In the genomic region with DNA sequence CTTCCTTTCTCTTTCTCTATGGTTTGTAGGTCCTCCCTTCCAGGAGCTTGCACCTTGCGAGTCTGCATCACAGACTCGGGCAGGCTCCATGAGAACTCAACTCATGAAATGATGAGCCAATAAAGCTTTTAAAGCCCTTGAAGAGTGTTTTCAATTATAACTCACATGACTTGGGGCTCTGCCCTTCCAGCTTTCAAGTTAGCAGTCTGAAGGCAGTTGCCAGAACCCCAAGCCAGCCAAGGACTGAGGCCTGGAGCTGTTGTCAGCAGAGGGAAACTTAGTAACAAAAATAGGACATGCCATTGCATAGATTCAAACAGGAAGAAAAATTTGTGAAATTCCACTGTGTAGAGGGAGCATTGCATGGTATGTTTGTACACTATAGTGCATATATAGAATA, we compare ENCODE assay signal across 12 mouse cellular contexts.
A peak's percentile ranks its signal among the peaks of the same experiment; 100 is the strongest.
DNase-seq lines count a peak whose midpoint lies in the region; ATAC-seq and TF ChIP-seq lines count a peak whose summit lies in the region.
"Had no signal": no experiment of that assay in that cellular context is flagged by ENCODE, and none has a peak within 500 bp of the region (broad histone marks: within the 10 kb centered on the region; RNA-seq: fewer than 3 reads in every experiment).

No protein-coding gene starts in this region.

- H3K27ac ChIP-seq in lung, postnatal 0 days (ENCODE audit: low read length): no peak overlapping the region
- no peak overlapping the region for H3K27ac ChIP-seq in embryonic facial prominence, embryonic 15.5 days (replicated peaks)
- H3K27ac ChIP-seq in kidney, embryonic 16.5 days (ENCODE audit: low read length): no peak overlapping the region
- H3K27ac ChIP-seq: liver, embryonic 15.5 days had no signal

- WGBS in lung, postnatal 0 days: 63% methylated on average over 2 of the region's 2 CpGs
- 29% methylated on average over 2 of the region's 2 CpGs for WGBS in embryonic facial prominence, embryonic 15.5 days
- 73% methylated on average over 2 of the region's 2 CpGs for WGBS in kidney, embryonic 16.5 days

- peak; percentile 66 for DNase-seq in lung, postnatal 10 days
- no peak for DNase-seq in lung, postnatal 0 days (ENCODE audit: low spot score)
- peak; percentile 45 to 80 for DNase-seq in gastrocnemius, postnatal 4 days (ENCODE audit: low spot score in 2 of 2)
- peak; percentile 15 for DNase-seq in ovary, postnatal 36 days (ENCODE audit: low spot score)
- DNase-seq in cerebellum, postnatal 36 days: no peak
- DNase-seq in right cerebral cortex, adult 18-20 months: no peak
- DNase-seq: right cerebral cortex, postnatal 14 days; thymus, postnatal 4 days had no signal

- no peaks in the 10 kb centered on the region for H3K27me3 ChIP-seq in lung, postnatal 0 days (replicated peaks; ENCODE audit: insufficient read depth, low read length)
- no peaks in the 10 kb centered on the region for H3K27me3 ChIP-seq in embryonic facial prominence, embryonic 15.5 days
- no peaks in the 10 kb centered on the region for H3K27me3 ChIP-seq in kidney, embryonic 16.5 days (ENCODE audit: insufficient read depth, low read length)
- H3K27me3 ChIP-seq: liver, embryonic 15.5 days had no signal

- no peak for TF ChIP-seq CTCF in lung, postnatal 0 days (IDR thresholded peaks at IDR 0.05)

- H3K9ac ChIP-seq in lung, postnatal 0 days (replicated peaks; ENCODE audit: low read depth): no peak overlapping the region
- no peak overlapping the region for H3K9ac ChIP-seq in embryonic facial prominence, embryonic 15.5 days
- no peak overlapping the region for H3K9ac ChIP-seq in kidney, embryonic 16.5 days (replicated peaks; ENCODE audit: low read length)
- H3K9ac ChIP-seq: liver, embryonic 15.5 days had no signal

- H3K4me2 ChIP-seq in lung, postnatal 0 days (replicated peaks; ENCODE audit: low read depth, low read length): no peak overlapping the region
- H3K4me2 ChIP-seq in embryonic facial prominence, embryonic 15.5 days (replicated peaks): no peak overlapping the region
- no peak overlapping the region for H3K4me2 ChIP-seq in kidney, embryonic 16.5 days (replicated peaks; ENCODE audit: low read depth, low read length)
- H3K4me2 ChIP-seq: liver, embryonic 15.5 days had no signal

- ATAC-seq in lung, postnatal 0 days: no peak
- 0 out of 2 replicates have a peak, but pooled peaks have one; percentile 45 for ATAC-seq in embryonic facial prominence, embryonic 15.5 days (ENCODE audit: insufficient number of reproducible peaks, low FRiP score, low TSS enrichment, low read depth)
- no peak for ATAC-seq in kidney, embryonic 16.5 days (ENCODE audit: low FRiP score, low TSS enrichment)

- no peaks in the 10 kb centered on the region for H3K9me3 ChIP-seq in lung, postnatal 0 days (ENCODE audit: low read length)
- no peaks in the 10 kb centered on the region for H3K9me3 ChIP-seq in embryonic facial prominence, embryonic 15.5 days (replicated peaks)
- no peaks in the 10 kb centered on the region for H3K9me3 ChIP-seq in kidney, embryonic 16.5 days (ENCODE audit: low read length)
- H3K9me3 ChIP-seq: hindbrain, embryonic 10.5 days; liver, embryonic 15.5 days had no signal

- no peaks in the 10 kb centered on the region for H3K4me1 ChIP-seq in lung, postnatal 0 days (ENCODE audit: insufficient read depth, low read depth, low read length)
- H3K4me1 ChIP-seq in embryonic facial prominence, embryonic 15.5 days: peaks cover 33% of the 10 kb centered on the region
- H3K4me1 ChIP-seq in kidney, embryonic 16.5 days (ENCODE audit: insufficient read depth, low read length): 0 out of 2 replicates have a peak, but pooled peaks cover 2% of the 10 kb centered on the region
- H3K4me1 ChIP-seq: liver, embryonic 15.5 days had no signal

- no peaks in the 10 kb centered on the region for H3K36me3 ChIP-seq in lung, postnatal 0 days (ENCODE audit: insufficient read depth, low read length)
- H3K36me3 ChIP-seq in embryonic facial prominence, embryonic 15.5 days: no peaks in the 10 kb centered on the region
- H3K36me3 ChIP-seq in kidney, embryonic 16.5 days (ENCODE audit: insufficient read depth, low read length): no peaks in the 10 kb centered on the region
- H3K36me3 ChIP-seq: hindbrain, embryonic 10.5 days; liver, embryonic 15.5 days had no signal

- no peak overlapping the region for H3K4me3 ChIP-seq in lung, postnatal 0 days (ENCODE audit: low read depth, low read length)
- H3K4me3 ChIP-seq in embryonic facial prominence, embryonic 15.5 days (replicated peaks): no peak overlapping the region
- H3K4me3 ChIP-seq in kidney, embryonic 16.5 days (ENCODE audit: low read length): no peak overlapping the region
- H3K4me3 ChIP-seq: hindbrain, embryonic 10.5 days; liver, embryonic 15.5 days had no signal

- no peak for TF ChIP-seq EP300 in lung, postnatal 0 days (IDR thresholded peaks at IDR 0.05)

Comparison
In these comparisons a context has a peak if more than half of its experiments do, and no peak if none do; other contexts are left out.
1. DNase-seq: peak in lung, postnatal 10 days (single experiment), gastrocnemius, postnatal 4 days (2 of 2) and ovary, postnatal 36 days (single experiment); none in lung, postnatal 0 days (single experiment), cerebellum, postnatal 36 days (0 of 2) and right cerebral cortex, adult 18-20 months (single experiment).